Comparison of ENCODE assay signal across 8 mouse cellular contexts in the genomic region with DNA sequence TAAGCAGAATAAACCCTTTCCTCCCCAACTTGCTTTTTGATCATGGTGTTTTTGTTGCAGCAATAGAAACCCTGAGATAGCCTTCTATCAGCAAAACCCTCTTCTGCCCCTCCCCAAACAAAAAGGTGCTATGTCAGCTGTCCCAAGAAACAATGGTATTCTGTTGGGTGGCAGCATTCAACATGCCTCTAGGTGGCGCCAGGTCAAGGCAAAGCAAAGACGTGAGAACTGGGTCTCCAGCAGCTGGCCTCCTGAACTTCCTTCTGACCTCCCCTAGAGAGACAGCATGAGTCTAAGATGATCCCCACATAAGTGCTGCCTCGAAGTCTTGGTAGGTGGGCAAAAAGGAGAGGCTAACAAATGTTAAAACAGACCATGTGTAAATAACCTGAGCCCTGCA. TPM values are rescaled to one million over a fixed set of nuclear protein-coding genes. Genes with fewer than 3 reads are reported as not detected.
DNase-seq lines count a peak whose midpoint lies in the region; ATAC-seq and TF ChIP-seq lines count a peak whose summit lies in the region.

No protein-coding gene starts in this region.

- no peak for ATAC-seq in kidney, embryonic 15.5 days (replicated peaks; ENCODE audit: low FRiP score)

- no peak for TF ChIP-seq POLR2A in olfactory bulb, adult 2 months (IDR thresholded peaks at IDR 0.05; ENCODE audit: insufficient read depth, low read depth, low read length)

- no peak overlapping the region for H3K27ac ChIP-seq in kidney, embryonic 15.5 days
- H3K27ac ChIP-seq in olfactory bulb, adult 2 months (ENCODE audit: insufficient read depth, low read depth, low read length): no peak overlapping the region

- H3K9ac ChIP-seq in kidney, embryonic 15.5 days: no peak overlapping the region

- DNase-seq in kidney, adult 18-20 months: peak; percentile 73
- DNase-seq in CD8-positive naive resting alpha-beta T cell, adult 2 months (ENCODE audit: low read depth in 2 of 2, low spot score in 2 of 2): peak; percentile 22 to 44
- DNase-seq in adrenal gland, adult 2 months: peak; percentile 64
- peak; percentile 68 for DNase-seq in gastrocnemius, adult 18-20 months (ENCODE audit: low spot score)
- peak; percentile 16 for DNase-seq in large intestine, adult 2 months (ENCODE audit: low read depth, low spot score)
- DNase-seq in frontal cortex, postnatal 14 days (ENCODE audit: low spot score in 2 of 2): no peak

- no peak overlapping the region for H3K4me2 ChIP-seq in kidney, embryonic 15.5 days

- TF ChIP-seq CTCF in olfactory bulb, adult 2 months (IDR thresholded peaks at IDR 0.05; ENCODE audit: insufficient read depth, low read depth, low read length): 0 out of 2 replicates have a peak, but pooled peaks have one; percentile 28

- H3K4me1 ChIP-seq in kidney, embryonic 15.5 days: 0 out of 2 replicates have a peak, but pooled peaks cover 3% of the 10 kb centered on the region
- no peaks in the 10 kb centered on the region for H3K4me1 ChIP-seq in olfactory bulb, adult 2 months (ENCODE audit: control insufficient read depth, insufficient read depth, low read length)

- peaks cover 85% of the 10 kb centered on the region for H3K36me3 ChIP-seq in kidney, embryonic 15.5 days

- 24% methylated on average over 3 of the region's 3 CpGs for WGBS in kidney, embryonic 15.5 days
- WGBS in large intestine, adult 2 months: 2% methylated on average over 3 of the region's 3 CpGs
- 19% methylated on average over 3 of the region's 3 CpGs for WGBS in olfactory bulb, adult 2 months

- no peak overlapping the region for H3K4me3 ChIP-seq in kidney, embryonic 15.5 days (replicated peaks)
- H3K4me3 ChIP-seq in olfactory bulb, adult 2 months (ENCODE audit: insufficient read depth, low read depth, low read length): no peak overlapping the region

- H3K27me3 ChIP-seq in kidney, embryonic 15.5 days: no peaks in the 10 kb centered on the region

- H3K9me3 ChIP-seq in kidney, embryonic 15.5 days (replicated peaks): no peaks in the 10 kb centered on the region

RNA-seq across cellular contexts. Expression of a gene that starts 29.8 kb away (rescaled TPM):
- polyA plus RNA-seq in kidney, embryonic 15.5 days (2015; fragmentation: Nextera tagmentation; extraction: Ambion mirVana): 0.38 and 0.51 TPM in 2 replicates
- total RNA-seq in adrenal gland, adult 2 months (2021): not detected
- polyA plus RNA-seq in adrenal gland, adult 2 months (2012; rRNA removed): not detected in 2 replicates
- total RNA-seq in gastrocnemius, adult 18-20 months (2021): not detected
- 0.09 TPM in 1 of 2 replicates, not detected in the other for polyA plus RNA-seq in large intestine, adult 2 months (2012; rRNA removed)
- not detected in 2 replicates for polyA plus RNA-seq in olfactory bulb, adult 2 months (2012; ENCODE audit: insufficient read depth, insufficient read length, low replicate concordance, missing spikeins)

RNA-seq across cellular contexts. Expression of a gene that starts 54.7 kb away (rescaled TPM):
- 51.0 and 55.9 TPM in 2 replicates for polyA plus RNA-seq in kidney, embryonic 15.5 days (2015; fragmentation: Nextera tagmentation; extraction: Ambion mirVana)
- total RNA-seq in adrenal gland, adult 2 months (2021): 10 to 100 TPM; 31.1 to 76.6 TPM
- 409 and 528 TPM in 2 replicates for polyA plus RNA-seq in adrenal gland, adult 2 months (2012; rRNA removed)
- total RNA-seq in gastrocnemius, adult 18-20 months (2021): 10 to 100 TPM; 52.0 to 53.2 TPM
- polyA plus RNA-seq in large intestine, adult 2 months (2012; rRNA removed): 80.4 and 82.3 TPM in 2 replicates
- not detected in 2 replicates for polyA plus RNA-seq in olfactory bulb, adult 2 months (2012; ENCODE audit: insufficient read depth, insufficient read length, low replicate concordance, missing spikeins)

Comparison
In these comparisons a context has a peak if more than half of its experiments do, and no peak if none do; other contexts are left out.
1. DNase-seq: peak in kidney, adult 18-20 months (single experiment), CD8-positive naive resting alpha-beta T cell, adult 2 months (2 of 2), adrenal gland, adult 2 months (single experiment), gastrocnemius, adult 18-20 months (single experiment) and large intestine, adult 2 months (single experiment); none in frontal cortex, postnatal 14 days (0 of 2).
2. RNA of a gene that starts 54.7 kb away (polyA plus RNA-seq): 409 to 528 TPM in adrenal gland, adult 2 months, 80.4 to 82.3 TPM in large intestine, adult 2 months and 51.0 to 55.9 TPM in kidney, embryonic 15.5 days; not detected in olfactory bulb, adult 2 months; every median in the first group is over 10 times any median in the second.